ENCODE assay signal across 21 mouse cellular contexts in the genomic region with DNA sequence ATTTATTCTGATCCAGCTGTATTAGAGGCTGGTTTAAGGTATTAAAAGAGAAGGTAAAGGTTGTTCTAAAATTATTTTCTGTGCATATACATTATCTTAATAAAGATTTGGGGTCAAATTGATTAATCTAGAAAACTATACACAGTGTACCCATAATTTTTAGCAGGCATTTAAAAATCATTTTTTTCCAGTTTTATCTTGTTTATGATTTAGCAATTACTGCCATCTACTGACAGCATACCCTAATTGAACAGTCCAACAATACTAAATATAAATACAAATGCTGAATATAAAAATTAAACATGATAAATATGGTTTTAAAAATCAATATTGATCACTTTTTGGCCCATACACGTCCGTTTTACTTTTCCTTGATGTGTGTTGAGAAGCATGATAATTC.
A peak's percentile ranks its signal among the peaks of the same experiment; 100 is the strongest.
DNase-seq lines count a peak whose midpoint lies in the region; ATAC-seq and TF ChIP-seq lines count a peak whose summit lies in the region.
"Had no signal": no experiment of that assay in that cellular context is flagged by ENCODE, and none has a peak within 500 bp of the region (broad histone marks: within the 10 kb centered on the region; RNA-seq: fewer than 3 reads in every experiment).

No protein-coding gene starts in this region.

- peak; percentile 32 for TF ChIP-seq CTCF in left cerebral cortex, adult 2 months (IDR thresholded peaks at IDR 0.05)

- H3K4me3 ChIP-seq in left cerebral cortex, adult 2 months, result no peak overlapping the region
- no peak overlapping the region for H3K4me3 ChIP-seq in forebrain, embryonic 15.5 days
- H3K4me3 ChIP-seq in hindbrain, embryonic 16.5 days (ENCODE audit: low read length), result no peak overlapping the region
- H3K4me3 ChIP-seq: embryonic facial prominence, embryonic 13.5 days; forebrain, embryonic 12.5 days; heart, embryonic 10.5 days; hindbrain, embryonic 13.5 days had no signal

- WGBS in forebrain, embryonic 15.5 days, result 84% methylated on average over 2 of the region's 2 CpGs
- WGBS in hindbrain, embryonic 16.5 days, result 85% methylated on average over 2 of the region's 2 CpGs

- no peaks in the 10 kb centered on the region for H3K27me3 ChIP-seq in forebrain, embryonic 15.5 days
- no peaks in the 10 kb centered on the region for H3K27me3 ChIP-seq in hindbrain, embryonic 16.5 days (replicated peaks; ENCODE audit: control insufficient read depth, insufficient read depth, low read length)
- H3K27me3 ChIP-seq: embryonic facial prominence, embryonic 13.5 days; forebrain, embryonic 12.5 days; hindbrain, embryonic 13.5 days had no signal

- no peak overlapping the region for H3K4me2 ChIP-seq in forebrain, embryonic 15.5 days (replicated peaks)
- H3K4me2 ChIP-seq in hindbrain, embryonic 16.5 days (ENCODE audit: low read length), result no peak overlapping the region
- H3K4me2 ChIP-seq: embryonic facial prominence, embryonic 13.5 days; forebrain, embryonic 12.5 days; hindbrain, embryonic 13.5 days had no signal

- ATAC-seq in CD4-positive, CD25-positive, alpha-beta regulatory T cell, adult 4 months, result peak; percentile 52
- ATAC-seq in forebrain, embryonic 15.5 days (replicated peaks), result no peak
- no peak for ATAC-seq in hindbrain, embryonic 16.5 days
- ATAC-seq: forebrain, postnatal 0 days had no signal

- intact Hi-C loops in left cerebral cortex, adult 2 months (cut with DNase I), result loop anchor here (10.0 kb wide), 2 partner anchors 389 to 1029 kb away; partner anchors contain the start of gene Lrrn3
- intact Hi-C loops in left cerebral cortex, postnatal 14 days (cut with DNase I), result no loop called here

- H3K9me3 ChIP-seq in forebrain, embryonic 15.5 days, result no peaks in the 10 kb centered on the region
- no peaks in the 10 kb centered on the region for H3K9me3 ChIP-seq in hindbrain, embryonic 16.5 days (ENCODE audit: control insufficient read depth, low read length)
- H3K9me3 ChIP-seq: embryonic facial prominence, embryonic 13.5 days; forebrain, embryonic 12.5 days; G1E; heart, embryonic 10.5 days; hindbrain, embryonic 13.5 days had no signal

- H3K27ac ChIP-seq in left cerebral cortex, adult 2 months, result no peak overlapping the region
- no peak overlapping the region for H3K27ac ChIP-seq in forebrain, embryonic 15.5 days (replicated peaks)
- H3K27ac ChIP-seq in hindbrain, embryonic 16.5 days (ENCODE audit: low read depth, low read length), result no peak overlapping the region
- H3K27ac ChIP-seq: embryonic facial prominence, embryonic 13.5 days; forebrain, embryonic 12.5 days; heart, embryonic 10.5 days; hindbrain, embryonic 13.5 days had no signal

- DNase-seq in left cerebral cortex, adult 2 months (ENCODE audit: extremely low spot score in 1 of 2, low spot score in 2 of 2), result no peak
- DNase-seq in left cerebral cortex, postnatal 14 days (ENCODE audit: low spot score in 2 of 2), result no peak
- peak; percentile 13 for DNase-seq in 416B (ENCODE audit: low read depth)
- peak; percentile 4 for DNase-seq in induced T-regulatory cell, adult 2 months (ENCODE audit: low read depth)
- no peak for DNase-seq in adrenal gland, postnatal 25 days
- DNase-seq: adrenal gland, postnatal 14 days; cerebellum, adult 18-20 months; cerebellum, adult 9-11 months; cerebellum, postnatal 36 days; forebrain, postnatal 0 days; gastrocnemius, postnatal 36 days; heart, adult 11 months; heart, postnatal 10 days had no signal

- no peaks in the 10 kb centered on the region for H3K4me1 ChIP-seq in forebrain, embryonic 15.5 days
- H3K4me1 ChIP-seq in hindbrain, embryonic 16.5 days (ENCODE audit: control insufficient read depth, insufficient read depth, low read depth, low read length), result no peaks in the 10 kb centered on the region
- H3K4me1 ChIP-seq: embryonic facial prominence, embryonic 13.5 days; forebrain, embryonic 12.5 days; heart, embryonic 10.5 days; hindbrain, embryonic 13.5 days had no signal

- H3K9ac ChIP-seq in forebrain, embryonic 15.5 days (replicated peaks), result no peak overlapping the region
- H3K9ac ChIP-seq in hindbrain, embryonic 16.5 days (ENCODE audit: low read depth, low read length), result no peak overlapping the region
- H3K9ac ChIP-seq: embryonic facial prominence, embryonic 13.5 days; forebrain, embryonic 12.5 days; forebrain, postnatal 0 days; hindbrain, embryonic 13.5 days had no signal

- no peaks in the 10 kb centered on the region for H3K36me3 ChIP-seq in forebrain, embryonic 15.5 days
- H3K36me3 ChIP-seq in hindbrain, embryonic 16.5 days (ENCODE audit: control insufficient read depth, insufficient read depth, low read length), result no peaks in the 10 kb centered on the region
- H3K36me3 ChIP-seq: embryonic facial prominence, embryonic 13.5 days; forebrain, embryonic 12.5 days; G1E; heart, embryonic 10.5 days; hindbrain, embryonic 13.5 days had no signal

Comparison
In these comparisons a context has a peak if more than half of its experiments do, and no peak if none do; other contexts are left out.
1. DNase-seq: peak in 416B (single experiment) and induced T-regulatory cell, adult 2 months (single experiment); none in left cerebral cortex, adult 2 months (0 of 2), left cerebral cortex, postnatal 14 days (0 of 2) and adrenal gland, postnatal 25 days (single experiment).